Mouse (Mus musculus) adrenal gland, postnatal 25 days (tissue): ENCODE measurements around the gene Baz2a. TPM values are rescaled to one million over a fixed set of nuclear protein-coding genes. Genes with fewer than 3 reads are reported as not detected.
A peak's percentile ranks its signal among the peaks of the same experiment; 100 is the strongest.
"Not testable (repeated sequence)": the region's sequence is repeated elsewhere in the genome, so short reads cannot be mapped to it uniquely, and the experiment has no call there.

Experiments
- DNase-seq: peaks from one replicate; pipeline ENCODE4 v3.0.0; 2021; ENCODE audit warnings: mixed read lengths
- total RNA-seq: library from RNA; stranded (reverse); gene quantifications from 2 replicates; pipeline ENCODE4 v1.2.3, GENCODE M21; 2021

Gene Baz2a
- total RNA-seq, 1 experiment from 2014 or later: 73.2 TPM

- no peak for DNase-seq
Measured at GRCm38 (mm10) chr10:128123833-128124232, 32.5 kb downstream of the Baz2a start.

- DNase-seq: no peak
Measured at GRCm38 (mm10) chr10:128124831-128125230, 33.5 kb downstream of the Baz2a start.

GRCm38 (mm10) chr10:128125951-128126350 is 34.6 kb downstream of the Baz2a start:
- DNase-seq: no peak

- no peak for DNase-seq
Measured at GRCm38 (mm10) chr10:128127497-128127896, 36.1 kb downstream of the Baz2a start.

- no peak for DNase-seq
Measured at GRCm38 (mm10) chr10:128128143-128128542, 36.8 kb downstream of the Baz2a start.

GRCm38 (mm10) chr10:128131297-128131696 is 39.9 kb downstream of the Baz2a start:
- DNase-seq: no peak

GRCm38 (mm10) chr10:128131812-128132211 is 40.4 kb downstream of the Baz2a start:
- no peak for DNase-seq

GRCm38 (mm10) chr10:128133650-128134332 is 42.4 kb downstream of the Baz2a start:
- DNase-seq: no peak

GRCm38 (mm10) chr10:128135374-128135773 is 44.0 kb downstream of the Baz2a start:
- DNase-seq: no peak

- DNase-seq: peak; percentile 18
Measured at GRCm38 (mm10) chr10:128140236-128140952, 49.0 kb downstream of the Baz2a start.

- no peak for DNase-seq
Measured at GRCm38 (mm10) chr10:128142165-128142564, 50.8 kb downstream of the Baz2a start.

- peak; percentile 11 for DNase-seq
Measured at GRCm38 (mm10) chr10:128143659-128144058, 52.3 kb downstream of the Baz2a start.

GRCm38 (mm10) chr10:128144961-128145360 is 53.6 kb downstream of the Baz2a start:
- no peak for DNase-seq

- no peak for DNase-seq
Measured at GRCm38 (mm10) chr10:128148789-128149365, 57.5 kb downstream of the Baz2a start.

GRCm38 (mm10) chr10:128149592-128149991 is 58.2 kb downstream of the Baz2a start:
- peak; percentile 69 for DNase-seq

- DNase-seq: peak; percentile 81
Measured at GRCm38 (mm10) chr10:128150941-128151340, 59.6 kb downstream of the Baz2a start.

GRCm38 (mm10) chr10:128153978-128154377 is 62.6 kb downstream of the Baz2a start:
- DNase-seq: no peak

GRCm38 (mm10) chr10:128165726-128166125 is 74.3 kb downstream of the Baz2a start:
- not testable (repeated sequence) for DNase-seq

GRCm38 (mm10) chr10:128167091-128167490 is 75.7 kb downstream of the Baz2a start:
- no peak for DNase-seq

GRCm38 (mm10) chr10:128171348-128171747 is 80.0 kb downstream of the Baz2a start:
- not testable (repeated sequence) for DNase-seq

- DNase-seq: no peak
Measured at GRCm38 (mm10) chr10:128175302-128175701, 83.9 kb downstream of the Baz2a start.

- DNase-seq: peak; percentile 50
Measured at GRCm38 (mm10) chr10:128175996-128176755, 84.8 kb downstream of the Baz2a start.

GRCm38 (mm10) chr10:128177316-128177715 is 85.9 kb downstream of the Baz2a start:
- no peak for DNase-seq
